Mouse (Mus musculus) MEL (cell line): ENCODE data around the gene Plk2.

Source experiments
- CTCF ChIP-seq, 3 experiments: IDR thresholded peaks in 2 of 3; conservative IDR thresholded peaks in 1 of 3; 2 replicates each; pipeline ENCODE4 v1.5.1; 2011 to 2012; ENCODE audit warnings: low read length in 3 of 3, low read depth in 2 of 3, mild to moderate bottlenecking in 2 of 3, improper control_type of control experiment in 1 of 3, inconsistent platforms in 1 of 3, mixed read lengths in 1 of 3, moderate library complexity in 1 of 3; ENCODE audit not compliant: control insufficient read depth in 1 of 3, insufficient read depth in 1 of 3, poor library complexity in 1 of 3, severe bottlenecking in 1 of 3
- EP300 ChIP-seq, 2 experiments: IDR thresholded peaks; 2 replicates each; pipeline ENCODE4 v1.6.1; 2011; ENCODE audit warnings: improper control_type of control experiment in 2 of 2, low read length in 2 of 2, low read depth in 1 of 2, mild to moderate bottlenecking in 1 of 2
- USF1 ChIP-seq: IDR thresholded peaks from 2 replicates; pipeline ENCODE4 v1.6.1; 2014; ENCODE audit warnings: low read depth, mild to moderate bottlenecking, inconsistent platforms, low read length, improper control_type of control experiment, moderate library complexity

GRCm38 (mm10) chr13:110401443-110401842 is 6.6 kb downstream of the Plk2 start:
- no peak for TF ChIP-seq EP300 (IDR thresholded peaks at IDR 0.05; ENCODE audit: low read depth in 1 of 2, low read length in 2 of 2)
- TF ChIP-seq USF1, result no peak
- TF ChIP-seq CTCF (IDR thresholded peaks at IDR 0.05 in 2 of 3, conservative IDR thresholded peaks at IDR 0.05 in 1 of 3; ENCODE audit: control insufficient read depth in 1 of 3, insufficient read depth in 1 of 3, low read depth in 2 of 3, low read length in 3 of 3, poor library complexity in 1 of 3, severe bottlenecking in 1 of 3), result no peak
